Mouse (Mus musculus): ENCODE data around the gene Polr2a. TPM values are rescaled to one million over a fixed set of nuclear protein-coding genes. Genes with fewer than 3 reads are reported as not detected.

Gene Polr2a
- polyA plus RNA-seq, 1 experiment from 2014 or later = 13.0 TPM

DNA sequence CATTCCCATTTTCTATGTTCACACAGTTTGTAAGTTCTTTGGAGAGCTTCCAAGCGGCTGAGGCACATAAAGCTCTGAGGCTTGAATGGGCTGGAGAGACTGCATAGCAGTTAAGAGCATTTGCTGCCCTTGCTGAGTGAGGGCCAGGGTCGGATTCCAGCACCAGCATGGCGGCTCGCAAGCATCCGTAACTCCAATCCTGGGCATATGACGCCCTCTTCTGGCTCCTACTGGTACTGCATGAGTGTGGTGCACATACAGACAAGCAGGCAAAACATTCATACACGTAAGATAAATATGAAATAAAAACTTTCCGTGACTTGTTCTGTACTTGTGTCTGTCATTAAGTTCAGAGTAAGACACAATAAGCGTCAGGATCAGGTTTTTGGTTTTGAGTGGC, 43.0 kb downstream of the Polr2a start:
- no peaks in the 10 kb centered on the region for H3K27me3 ChIP-seq (ENCODE audit: control insufficient read depth, insufficient read depth, low read depth, low read length)
- no peak overlapping the region for H3K27ac ChIP-seq (ENCODE audit: low read length)
- WGBS = 57% methylated on average over 9 of the region's 9 CpGs

DNA sequence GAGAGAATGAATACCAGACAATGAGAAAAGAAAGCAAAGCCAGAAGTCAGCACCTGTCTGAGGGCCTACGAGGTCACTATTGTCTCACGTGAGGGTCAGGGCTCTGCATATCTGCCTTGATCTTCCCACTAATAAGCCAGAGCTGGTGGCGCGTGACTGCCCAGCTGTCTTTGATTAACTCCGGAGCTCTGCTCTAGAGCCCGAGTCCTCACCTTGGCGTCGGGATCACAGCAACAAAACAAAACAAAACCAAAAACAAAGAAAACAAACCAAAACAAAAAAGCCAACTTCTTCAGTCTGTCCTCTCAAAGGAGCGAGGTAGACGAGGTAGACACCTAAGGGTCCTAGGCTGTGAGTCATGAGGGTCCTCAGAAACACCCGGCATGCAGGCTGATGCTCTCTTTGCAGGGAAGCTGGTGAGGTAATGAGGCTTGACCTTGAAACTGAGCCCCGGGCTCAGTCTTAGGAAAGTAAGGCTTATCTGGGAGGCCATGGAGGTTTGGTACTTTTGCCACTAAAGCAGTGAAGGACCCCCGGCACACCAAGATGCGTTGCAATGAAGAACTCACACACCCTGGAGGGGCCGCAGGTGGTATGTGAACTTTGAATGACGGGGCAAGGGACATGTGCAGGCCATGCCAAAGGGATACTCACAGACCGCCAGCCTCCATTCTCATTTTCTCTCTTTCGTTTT, 43.7 kb downstream of the Polr2a start:
- H3K27ac ChIP-seq (ENCODE audit: low read length) = no peak overlapping the region
- no peaks in the 10 kb centered on the region for H3K9me3 ChIP-seq (replicated peaks; ENCODE audit: control insufficient read depth, low read length, poor library complexity, severe bottlenecking)
- no peaks in the 10 kb centered on the region for H3K36me3 ChIP-seq (ENCODE audit: control insufficient read depth, insufficient read depth, low read length)
- ATAC-seq = no peak
- H3K4me2 ChIP-seq (ENCODE audit: low read length) = no peak overlapping the region
- no peak overlapping the region for H3K9ac ChIP-seq (ENCODE audit: low read depth, low read length)
- WGBS = 70% methylated on average over 18 of the region's 18 CpGs
- no peak overlapping the region for H3K4me3 ChIP-seq (ENCODE audit: low read depth, low read length)
- no peaks in the 10 kb centered on the region for H3K27me3 ChIP-seq (ENCODE audit: control insufficient read depth, insufficient read depth, low read depth, low read length)
- H3K4me1 ChIP-seq (ENCODE audit: control insufficient read depth, insufficient read depth, low read length) = no peaks in the 10 kb centered on the region

More for the DNA sequence above, 43.0 kb downstream of the Polr2a start:
- Histone ChIP-seq H3K4me3 (ENCODE audit: low read depth, low read length) (no peak overlapping the region), H3K36me3 (ENCODE audit: control insufficient read depth, insufficient read depth, low read length) (no peaks in the 10 kb centered on the region), H3K9ac (ENCODE audit: low read depth, low read length) (no peak overlapping the region), H3K9me3 (replicated peaks; ENCODE audit: control insufficient read depth, low read length, poor library complexity, severe bottlenecking) (no peaks in the 10 kb centered on the region), H3K4me2 (ENCODE audit: low read length) (no peak overlapping the region), H3K4me1 (ENCODE audit: control insufficient read depth, insufficient read depth, low read length) (no peaks in the 10 kb centered on the region)
- no peak for ATAC-seq

DNA sequence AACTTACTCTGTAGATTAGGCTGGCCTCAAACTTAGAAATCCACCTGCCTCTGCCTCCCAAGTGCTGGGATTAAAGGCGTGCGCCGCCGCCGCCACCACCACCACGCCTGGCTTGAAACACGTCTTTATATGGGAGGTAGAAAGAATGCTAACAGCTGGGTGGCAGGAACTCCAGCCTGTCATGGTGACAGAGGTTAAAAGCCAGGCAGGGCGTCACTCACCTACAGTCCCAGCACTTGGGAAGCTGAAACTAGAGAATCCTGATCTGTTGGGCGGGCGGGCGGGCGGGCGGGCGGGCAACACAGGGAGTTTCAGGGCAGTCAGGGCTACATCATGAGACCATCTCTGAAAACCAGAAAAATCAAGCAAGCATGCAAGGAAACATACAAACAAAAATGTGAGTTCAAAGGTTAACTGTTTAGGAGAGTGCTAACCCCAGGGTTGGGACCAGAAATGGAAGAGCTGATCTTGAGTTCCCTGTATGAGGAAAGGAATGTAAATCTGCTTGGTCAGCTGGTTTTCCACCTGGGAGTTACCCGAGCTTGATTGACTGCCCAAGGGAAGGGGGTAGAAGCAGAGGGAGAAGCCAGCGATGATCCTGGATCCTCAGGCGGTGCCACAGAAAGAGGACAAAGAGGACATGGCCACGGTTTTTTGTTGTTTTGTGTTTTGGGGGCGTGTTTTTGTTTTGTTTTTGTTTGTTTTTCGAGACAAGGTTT, 45.3 kb downstream of the Polr2a start:
- 80% methylated on average over 20 of the region's 20 CpGs for WGBS
- no peak overlapping the region for H3K9ac ChIP-seq (ENCODE audit: low read depth, low read length)
- no peaks in the 10 kb centered on the region for H3K9me3 ChIP-seq (replicated peaks; ENCODE audit: control insufficient read depth, low read length, poor library complexity, severe bottlenecking)
- no peak overlapping the region for H3K4me3 ChIP-seq (ENCODE audit: low read depth, low read length)
- H3K27me3 ChIP-seq (ENCODE audit: control insufficient read depth, insufficient read depth, low read depth, low read length) = no peaks in the 10 kb centered on the region
- no peaks in the 10 kb centered on the region for H3K4me1 ChIP-seq (ENCODE audit: control insufficient read depth, insufficient read depth, low read length)
- no peaks in the 10 kb centered on the region for H3K36me3 ChIP-seq (ENCODE audit: control insufficient read depth, insufficient read depth, low read length)
- H3K4me2 ChIP-seq (ENCODE audit: low read length) = no peak overlapping the region
- no peak for ATAC-seq
- H3K27ac ChIP-seq (ENCODE audit: low read length) = no peak overlapping the region

DNA sequence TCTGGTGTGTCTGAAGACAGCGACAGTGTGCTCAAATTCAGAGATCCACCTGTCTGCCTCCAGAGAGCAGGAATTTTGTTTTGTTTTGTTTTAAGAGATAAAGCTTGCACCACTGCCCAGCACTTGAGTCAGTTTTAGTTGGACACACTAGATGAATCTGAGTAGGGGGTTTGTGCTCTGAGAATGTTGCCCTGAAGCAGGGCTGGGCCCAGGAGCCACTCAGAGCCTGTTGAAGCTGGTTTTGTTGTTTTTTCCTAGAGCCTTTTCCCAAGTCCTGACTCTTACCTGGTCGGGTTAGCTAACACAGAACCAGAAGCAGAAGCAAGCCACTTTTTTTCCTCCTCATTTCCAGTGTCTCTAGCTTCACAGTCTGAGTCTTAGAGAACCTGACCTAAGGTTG, 47.4 kb downstream of the Polr2a start:
- H3K4me2 ChIP-seq (ENCODE audit: low read length) = no peak overlapping the region
- no peak overlapping the region for H3K9ac ChIP-seq (ENCODE audit: low read depth, low read length)
- WGBS = 92% methylated on average over 2 of the region's 2 CpGs
- H3K4me3 ChIP-seq (ENCODE audit: low read depth, low read length) = no peak overlapping the region
- H3K9me3 ChIP-seq (replicated peaks; ENCODE audit: control insufficient read depth, low read length, poor library complexity, severe bottlenecking) = no peaks in the 10 kb centered on the region
- H3K36me3 ChIP-seq (ENCODE audit: control insufficient read depth, insufficient read depth, low read length) = no peaks in the 10 kb centered on the region
- no peaks in the 10 kb centered on the region for H3K4me1 ChIP-seq (ENCODE audit: control insufficient read depth, insufficient read depth, low read length)
- H3K27me3 ChIP-seq (ENCODE audit: control insufficient read depth, insufficient read depth, low read depth, low read length) = no peaks in the 10 kb centered on the region
- no peak for ATAC-seq
- H3K27ac ChIP-seq (ENCODE audit: low read length) = no peak overlapping the region

DNA sequence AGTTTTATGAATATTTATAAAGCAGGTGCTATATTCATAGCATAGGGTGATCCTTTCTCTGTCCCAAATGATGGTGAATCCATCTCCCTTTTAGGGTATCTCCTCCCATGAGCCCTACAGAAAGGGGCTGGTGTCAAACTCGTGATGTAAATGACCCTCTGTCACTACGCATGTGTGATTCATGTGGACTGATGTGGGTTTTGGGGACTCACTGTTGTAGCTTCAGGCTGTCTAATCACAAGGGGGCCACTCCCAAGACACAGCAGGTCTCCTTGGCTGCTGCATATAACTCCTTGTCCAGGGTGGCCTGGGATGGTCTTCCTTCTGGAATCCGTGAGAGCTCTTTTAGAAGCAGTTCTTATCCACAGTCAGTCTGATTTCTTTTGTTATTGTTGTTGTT, 48.0 kb downstream of the Polr2a start:
- no peak for ATAC-seq
- H3K27me3 ChIP-seq (ENCODE audit: control insufficient read depth, insufficient read depth, low read depth, low read length) = no peaks in the 10 kb centered on the region
- 68% methylated on average over 3 of the region's 3 CpGs for WGBS

DNA sequence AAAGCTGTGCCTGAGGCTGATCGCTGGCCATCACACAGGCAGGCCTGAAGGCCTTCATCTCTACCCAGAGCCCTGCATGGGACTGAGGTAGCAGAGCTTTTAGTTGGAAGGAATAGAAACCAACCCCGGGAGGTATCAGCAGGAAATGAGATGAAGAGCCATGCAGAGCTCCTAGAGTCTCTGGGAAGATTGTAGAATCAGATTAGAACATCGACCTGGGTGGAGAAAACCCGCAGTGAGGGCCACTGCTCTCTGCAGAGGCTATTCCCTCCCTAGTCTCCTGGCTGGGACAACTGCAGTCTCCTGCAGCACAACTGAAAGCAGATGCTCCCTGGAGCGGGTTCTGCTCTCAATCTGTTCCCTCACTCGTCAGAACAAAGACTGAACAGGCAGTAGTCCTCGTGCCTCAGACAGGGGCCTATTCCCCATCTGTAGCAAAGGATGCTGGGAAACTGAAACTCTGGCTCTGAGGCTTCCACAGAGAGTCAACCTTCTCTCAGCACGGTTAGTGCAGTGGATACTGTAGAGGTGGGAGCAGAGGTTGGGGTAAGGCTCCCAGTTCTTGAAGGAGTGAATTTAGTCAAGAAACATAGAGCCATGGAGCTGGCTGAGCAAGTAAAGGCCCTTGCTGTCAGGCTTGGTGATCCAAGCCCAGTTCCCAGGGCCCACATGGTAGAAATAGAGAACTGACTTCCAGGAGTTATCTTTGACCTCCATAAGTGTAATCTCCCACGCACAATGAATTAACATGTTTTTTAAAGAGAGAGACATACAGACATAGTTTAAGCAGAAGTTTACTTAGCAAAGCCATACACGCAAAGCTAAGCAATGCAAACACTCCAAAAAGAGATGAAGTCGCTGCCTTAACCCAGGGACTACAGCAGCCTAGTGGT, 48.6 kb downstream of the Polr2a start:
- 53% methylated on average over 11 of the region's 11 CpGs for WGBS
- no peak overlapping the region for H3K27ac ChIP-seq (ENCODE audit: low read length)
- no peak overlapping the region for H3K4me3 ChIP-seq (ENCODE audit: low read depth, low read length)
- H3K27me3 ChIP-seq (ENCODE audit: control insufficient read depth, insufficient read depth, low read depth, low read length) = no peaks in the 10 kb centered on the region
- no peaks in the 10 kb centered on the region for H3K4me1 ChIP-seq (ENCODE audit: control insufficient read depth, insufficient read depth, low read length)
- ATAC-seq = no peak
- H3K36me3 ChIP-seq (ENCODE audit: control insufficient read depth, insufficient read depth, low read length) = no peaks in the 10 kb centered on the region
- no peak overlapping the region for H3K9ac ChIP-seq (ENCODE audit: low read depth, low read length)
- no peaks in the 10 kb centered on the region for H3K9me3 ChIP-seq (replicated peaks; ENCODE audit: control insufficient read depth, low read length, poor library complexity, severe bottlenecking)
- H3K4me2 ChIP-seq (ENCODE audit: low read length) = no peak overlapping the region

More for the DNA sequence above, 48.0 kb downstream of the Polr2a start:
- Histone ChIP-seq H3K9me3 (replicated peaks; ENCODE audit: control insufficient read depth, low read length, poor library complexity, severe bottlenecking) (no peaks in the 10 kb centered on the region), H3K4me3 (ENCODE audit: low read depth, low read length) (no peak overlapping the region), H3K9ac (ENCODE audit: low read depth, low read length) (no peak overlapping the region), H3K4me2 (ENCODE audit: low read length) (no peak overlapping the region), H3K4me1 (ENCODE audit: control insufficient read depth, insufficient read depth, low read length) (no peaks in the 10 kb centered on the region), H3K36me3 (ENCODE audit: control insufficient read depth, insufficient read depth, low read length) (no peaks in the 10 kb centered on the region), H3K27ac (ENCODE audit: low read length) (no peak overlapping the region)

DNA sequence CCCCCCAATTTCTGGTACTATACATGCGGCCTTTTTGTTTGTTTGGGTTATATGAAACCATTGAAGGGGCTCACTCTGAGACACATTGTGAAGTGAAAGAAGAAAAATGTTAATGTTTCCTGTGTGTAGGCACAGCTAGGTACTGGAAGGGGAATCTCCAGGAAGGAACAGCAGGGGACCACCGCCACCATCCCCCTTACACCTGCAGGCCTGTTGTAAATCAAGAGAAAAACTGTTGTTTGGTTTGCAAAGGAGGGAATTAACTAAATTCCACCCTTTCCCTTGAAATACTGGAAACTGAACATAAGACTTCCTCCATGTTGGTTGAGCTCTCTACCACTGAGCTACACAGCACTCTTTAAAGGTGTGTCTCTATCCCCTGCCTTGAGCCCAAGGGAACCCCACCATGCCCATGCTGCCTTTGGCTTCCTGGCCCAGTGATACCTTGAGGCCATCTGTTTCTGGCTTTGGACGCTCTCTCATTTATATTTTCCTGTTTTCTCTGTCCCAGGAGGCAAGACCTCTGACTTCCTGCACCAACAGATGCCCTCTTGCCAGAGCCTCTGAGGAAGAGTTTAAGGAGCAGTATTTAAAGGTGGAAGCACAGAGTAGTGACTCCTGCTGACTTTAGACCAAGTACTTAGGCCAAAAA, 49.7 kb downstream of the Polr2a start:
- Histone ChIP-seq H3K27me3 (ENCODE audit: control insufficient read depth, insufficient read depth, low read depth, low read length) (no peaks in the 10 kb centered on the region), H3K4me3 (ENCODE audit: low read depth, low read length) (no peak overlapping the region)
- ATAC-seq = no peak

DNA sequence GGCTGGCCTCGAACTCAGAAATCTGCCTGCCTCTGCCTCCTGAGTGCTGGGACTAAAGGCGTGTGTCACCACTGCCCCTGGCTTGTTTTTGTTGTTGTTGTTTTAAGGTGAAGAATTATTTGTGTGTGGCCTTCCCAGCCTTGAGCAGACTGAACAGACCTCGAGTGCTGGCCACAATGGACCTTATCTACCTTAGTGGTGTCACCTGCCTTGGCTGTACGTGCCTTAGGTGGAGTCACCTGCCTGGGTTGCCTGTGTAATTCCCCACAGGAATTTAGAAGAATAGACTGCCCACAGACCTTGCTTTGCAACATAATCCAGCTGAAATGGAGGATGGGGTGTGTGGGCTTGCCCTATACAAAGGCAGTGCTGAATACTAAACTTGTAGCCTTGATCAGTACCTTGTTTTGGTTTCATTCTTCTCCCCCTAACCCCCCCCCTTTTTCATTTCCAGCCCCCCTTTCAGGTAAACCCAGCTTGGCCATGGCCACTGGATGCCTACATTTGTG, 50.5 kb downstream of the Polr2a start:
- no peak for ATAC-seq
- H3K4me2 ChIP-seq (ENCODE audit: low read length) = no peak overlapping the region
- WGBS = 84% methylated on average over 4 of the region's 4 CpGs
- no peaks in the 10 kb centered on the region for H3K27me3 ChIP-seq (ENCODE audit: control insufficient read depth, insufficient read depth, low read depth, low read length)
- no peak overlapping the region for H3K27ac ChIP-seq (ENCODE audit: low read length)
- no peaks in the 10 kb centered on the region for H3K36me3 ChIP-seq (ENCODE audit: control insufficient read depth, insufficient read depth, low read length)
- no peak overlapping the region for H3K9ac ChIP-seq (ENCODE audit: low read depth, low read length)
- no peaks in the 10 kb centered on the region for H3K9me3 ChIP-seq (replicated peaks; ENCODE audit: control insufficient read depth, low read length, poor library complexity, severe bottlenecking)
- H3K4me1 ChIP-seq (ENCODE audit: control insufficient read depth, insufficient read depth, low read length) = no peaks in the 10 kb centered on the region
- H3K4me3 ChIP-seq (ENCODE audit: low read depth, low read length) = no peak overlapping the region

More for the DNA sequence above, 49.7 kb downstream of the Polr2a start:
- Histone ChIP-seq H3K36me3 (ENCODE audit: control insufficient read depth, insufficient read depth, low read length) (no peaks in the 10 kb centered on the region), H3K9ac (ENCODE audit: low read depth, low read length) (no peak overlapping the region), H3K4me1 (ENCODE audit: control insufficient read depth, insufficient read depth, low read length) (no peaks in the 10 kb centered on the region), H3K27ac (ENCODE audit: low read length) (no peak overlapping the region), H3K9me3 (replicated peaks; ENCODE audit: control insufficient read depth, low read length, poor library complexity, severe bottlenecking) (no peaks in the 10 kb centered on the region), H3K4me2 (ENCODE audit: low read length) (no peak overlapping the region)
- 81% methylated on average over 3 of the region's 3 CpGs for WGBS
